Mouse (Mus musculus): ENCODE data around the gene Mab21l1.

Mab21l1 gene

GRCm38 (mm10) chr3:55778764-55779730 lies 3.3 kb upstream of the Mab21l1 start:
- in situ Hi-C loops (cut with MboI, MseI) = no loop called here

GRCm38 (mm10) chr3:55780120-55781070 lies 1.9 kb upstream of the Mab21l1 start:
- in situ Hi-C loops (cut with MboI, MseI) = no loop called here

- in situ Hi-C loops (cut with MboI, MseI) = no loop called here
Observed at GRCm38 (mm10) chr3:55781429-55782055, 768 bp upstream of the Mab21l1 start.

DNA sequence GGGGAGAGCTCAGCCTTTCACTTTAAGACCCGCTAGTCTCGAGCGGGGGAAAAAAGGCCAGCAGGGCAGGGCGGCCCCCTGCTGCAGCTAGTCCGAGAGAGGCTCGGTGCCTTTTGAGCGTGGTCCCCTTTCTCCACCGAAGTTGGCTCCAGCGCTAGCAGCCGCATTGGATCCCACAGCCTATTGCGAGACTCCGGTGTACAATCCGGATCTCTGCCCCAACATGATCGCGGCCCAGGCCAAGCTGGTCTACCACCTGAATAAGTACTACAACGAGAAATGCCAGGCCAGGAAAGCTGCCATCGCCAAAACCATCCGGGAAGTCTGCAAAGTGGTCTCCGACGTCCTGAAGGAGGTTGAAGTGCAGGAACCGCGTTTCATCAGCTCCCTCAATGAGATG lies 461 bp downstream of the Mab21l1 start:
- in situ Hi-C loops (cut with MboI, MseI) = no loop called here

DNA sequence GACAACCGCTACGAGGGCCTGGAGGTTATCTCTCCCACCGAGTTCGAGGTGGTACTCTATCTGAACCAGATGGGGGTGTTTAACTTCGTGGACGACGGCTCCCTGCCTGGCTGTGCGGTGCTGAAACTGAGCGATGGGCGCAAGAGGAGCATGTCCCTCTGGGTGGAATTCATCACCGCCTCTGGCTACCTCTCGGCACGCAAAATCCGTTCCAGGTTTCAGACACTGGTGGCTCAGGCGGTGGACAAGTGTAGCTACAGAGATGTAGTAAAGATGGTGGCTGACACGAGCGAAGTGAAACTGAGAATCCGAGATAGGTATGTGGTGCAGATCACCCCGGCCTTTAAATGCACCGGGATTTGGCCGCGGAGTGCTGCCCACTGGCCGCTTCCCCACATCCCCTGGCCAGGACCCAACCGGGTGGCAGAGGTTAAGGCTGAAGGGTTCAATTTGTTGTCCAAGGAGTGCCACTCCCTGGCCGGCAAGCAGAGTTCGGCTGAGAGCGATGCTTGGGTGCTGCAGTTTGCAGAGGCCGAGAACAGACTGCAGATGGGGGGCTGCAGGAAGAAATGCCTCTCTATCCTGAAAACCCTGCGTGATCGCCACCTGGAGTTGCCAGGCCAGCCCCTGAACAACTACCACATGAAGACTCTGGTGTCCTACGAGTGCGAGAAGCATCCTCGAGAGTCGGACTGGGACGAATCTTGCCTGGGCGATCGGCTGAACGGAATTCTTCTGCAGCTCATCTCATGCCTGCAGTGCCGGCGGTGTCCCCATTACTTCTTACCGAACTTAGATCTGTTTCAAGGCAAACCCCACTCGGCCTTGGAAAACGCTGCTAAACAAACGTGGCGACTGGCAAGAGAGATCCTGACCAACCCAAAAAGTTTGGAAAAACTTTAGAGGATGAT lies 1.1 kb downstream of the Mab21l1 start:
- in situ Hi-C loops (cut with MboI, MseI) = no loop called here

- in situ Hi-C loops (cut with MboI, MseI) = no loop called here
Observed at GRCm38 (mm10) chr3:55784101-55784500, 1.8 kb downstream of the Mab21l1 start.

DNA sequence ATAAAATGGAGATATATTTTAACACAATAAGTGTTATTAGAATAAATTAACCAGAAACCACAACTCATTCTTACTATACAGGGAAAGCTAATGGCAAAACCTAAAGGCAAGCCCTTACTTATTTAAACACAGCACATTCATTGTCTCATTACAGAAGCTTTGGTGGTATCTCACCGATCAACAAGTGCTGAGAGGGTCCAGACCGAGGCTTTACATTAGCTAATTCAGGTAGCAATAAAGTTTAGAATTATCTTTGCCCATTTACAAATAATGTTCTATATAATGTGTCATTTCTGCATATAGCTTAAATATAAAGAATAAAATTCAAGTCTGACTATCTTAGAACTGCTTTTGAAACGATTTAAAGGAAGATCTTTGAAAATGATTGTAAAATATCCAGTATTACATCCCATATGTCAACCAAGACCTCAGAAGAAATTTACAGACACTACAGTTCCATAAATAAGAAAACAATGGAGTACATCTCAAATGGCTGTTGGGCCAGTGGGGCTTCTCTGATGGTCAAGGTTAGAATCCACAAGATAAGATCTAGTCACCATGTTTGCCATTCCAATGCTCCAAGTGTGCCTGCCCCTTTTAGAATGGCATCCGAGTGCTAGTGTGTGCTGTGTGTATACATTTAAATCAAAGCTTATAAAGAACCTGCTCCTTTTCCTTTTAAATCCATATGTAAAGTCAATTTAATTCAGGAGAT lies 3.1 kb downstream of the Mab21l1 start:
- in situ Hi-C loops (cut with MboI, MseI) = no loop called here

- in situ Hi-C loops (cut with MboI, MseI) = no loop called here
Observed at GRCm38 (mm10) chr3:55785981-55786725, 3.8 kb downstream of the Mab21l1 start.

- in situ Hi-C loops (cut with MboI, MseI) = no loop called here
Observed at GRCm38 (mm10) chr3:55786835-55787486, 4.7 kb downstream of the Mab21l1 start.

- in situ Hi-C loops (cut with MboI, MseI) = no loop called here
Observed at GRCm38 (mm10) chr3:55787487-55788213, 5.3 kb downstream of the Mab21l1 start.

DNA sequence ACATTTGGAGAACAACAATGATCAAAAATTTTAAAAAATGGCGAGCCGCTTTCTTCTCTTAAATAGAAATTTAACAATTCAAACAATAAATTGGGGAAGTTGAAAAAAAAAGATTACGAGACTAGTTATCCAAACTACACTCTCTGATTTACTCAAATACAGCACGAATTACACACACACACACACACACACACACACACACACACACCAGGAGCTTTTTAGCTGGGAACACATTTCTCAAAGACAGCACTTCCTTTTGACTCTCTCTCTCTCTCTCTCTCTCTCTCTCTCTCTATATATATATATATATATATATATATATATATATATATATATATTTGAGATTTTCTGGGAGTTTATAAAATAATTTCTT lies 5.9 kb downstream of the Mab21l1 start:
- in situ Hi-C loops (cut with MboI, MseI) = no loop called here

GRCm38 (mm10) chr3:55788621-55789201 lies 6.4 kb downstream of the Mab21l1 start:
- in situ Hi-C loops (cut with MboI, MseI) = no loop called here

DNA sequence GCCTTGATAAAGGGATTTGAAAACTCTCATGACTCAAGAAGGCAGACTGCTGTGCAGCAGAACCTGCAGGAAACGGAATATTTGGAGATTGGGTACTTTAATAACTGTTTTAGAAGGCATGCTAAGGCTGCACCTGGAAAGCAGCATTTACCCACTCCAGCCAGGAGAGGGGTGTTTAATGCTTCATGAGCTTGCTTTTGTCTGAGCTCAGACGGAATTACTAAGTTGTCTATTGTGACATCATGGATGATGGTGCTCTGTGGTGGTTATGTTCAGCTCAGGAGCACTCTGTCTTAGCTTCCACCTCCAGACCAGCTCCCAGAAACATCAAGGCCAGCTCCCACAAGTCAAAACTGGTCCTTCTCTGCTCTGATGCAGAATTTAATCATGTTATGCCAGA lies 7.5 kb downstream of the Mab21l1 start:
- in situ Hi-C loops (cut with MboI, MseI) = no loop called here

- in situ Hi-C loops (cut with MboI, MseI) = no loop called here
Observed at GRCm38 (mm10) chr3:55790609-55791008, 8.3 kb downstream of the Mab21l1 start.

GRCm38 (mm10) chr3:55792251-55792650 lies 9.9 kb downstream of the Mab21l1 start:
- in situ Hi-C loops (cut with MboI, MseI) = no loop called here

GRCm38 (mm10) chr3:55793842-55794575 lies 11.7 kb downstream of the Mab21l1 start:
- in situ Hi-C loops (cut with MboI, MseI) = no loop called here

- in situ Hi-C loops (cut with MboI, MseI) = no loop called here
Observed at GRCm38 (mm10) chr3:55794768-55795167, 12.5 kb downstream of the Mab21l1 start.
